Mouse (Mus musculus): ENCODE results near the gene Ptprd. TPM values are rescaled to one million over a fixed set of nuclear protein-coding genes. Genes with fewer than 3 reads are reported as not detected.

The Ptprd gene
- polyA plus RNA-seq, 1 experiment from 2014 or later, result 5.6 TPM

DNA sequence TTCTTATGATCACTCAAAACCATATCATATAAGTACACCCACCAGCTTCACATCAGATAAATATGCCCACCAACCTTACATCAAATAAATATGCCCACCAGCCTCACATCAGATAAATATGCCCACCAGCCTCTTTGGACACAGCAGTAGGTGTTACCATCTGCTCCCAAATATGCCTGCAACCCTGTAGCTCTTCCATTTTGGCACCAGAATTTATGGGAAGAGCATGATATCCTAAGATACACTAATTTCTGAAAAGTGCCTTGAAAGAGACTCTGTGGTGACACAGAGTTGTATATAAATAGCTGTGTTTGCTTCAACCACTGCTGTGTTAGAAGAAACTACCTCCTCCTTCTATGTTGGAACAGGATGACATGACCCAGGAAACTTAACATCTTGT, 1538.5 kb downstream of the Ptprd start:
- DNase-seq (ENCODE audit: low spot score) (no peak), ATAC-seq (ENCODE audit: low FRiP score, low TSS enrichment) (no peak)
- TF ChIP-seq EP300 (optimal IDR thresholded peaks at IDR 0.05) (no peak), CTCF (IDR thresholded peaks at IDR 0.05; ENCODE audit: low read depth) (no peak)
- Histone ChIP-seq H3K4me2 (replicated peaks; ENCODE audit: low read depth) (no peak overlapping the region), H3K4me3 (ENCODE audit: low read depth, low read length) (no peak overlapping the region), H3K27me3 (ENCODE audit: control insufficient read depth, insufficient read depth, low read length) (no peaks in the 10 kb centered on the region), H3K9ac (ENCODE audit: low read length) (no peak overlapping the region), H3K4me1 (replicated peaks; ENCODE audit: control insufficient read depth, insufficient read depth) (no peaks in the 10 kb centered on the region), H3K36me3 (ENCODE audit: control insufficient read depth, insufficient read depth, low read length) (no peaks in the 10 kb centered on the region), H3K27ac (replicated peaks) (no peak overlapping the region), H3K9me3 (ENCODE audit: control insufficient read depth, low read length) (no peaks in the 10 kb centered on the region)

DNA sequence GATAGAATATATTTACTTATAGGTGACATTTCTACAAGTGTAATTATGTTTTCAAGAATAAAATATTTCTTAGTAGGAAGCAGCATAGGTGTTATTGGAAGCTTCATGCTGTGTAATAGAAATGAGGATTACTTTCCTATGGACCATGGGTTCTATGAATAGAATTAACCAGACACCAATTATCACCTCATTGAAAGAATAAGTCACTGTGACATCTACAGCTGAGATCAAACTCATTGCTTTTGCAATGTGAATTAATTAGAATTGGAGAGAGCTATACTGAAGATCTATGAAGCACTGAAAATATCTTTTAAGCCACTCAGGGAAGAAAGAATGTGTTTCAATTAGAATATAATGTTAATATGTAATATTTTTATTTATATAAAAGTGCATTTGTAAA, 1539.1 kb downstream of the Ptprd start:
- H3K9ac ChIP-seq (ENCODE audit: low read length), result no peak overlapping the region
- DNase-seq (ENCODE audit: low spot score) (no peak), ATAC-seq (ENCODE audit: low FRiP score, low TSS enrichment) (no peak)
- H3K4me3 ChIP-seq (ENCODE audit: low read depth, low read length), result no peak overlapping the region
- TF ChIP-seq EP300 (optimal IDR thresholded peaks at IDR 0.05), result no peak
- TF ChIP-seq CTCF (IDR thresholded peaks at IDR 0.05; ENCODE audit: low read depth), result no peak
- no peak overlapping the region for H3K27ac ChIP-seq (replicated peaks)
- no peaks in the 10 kb centered on the region for H3K27me3 ChIP-seq (ENCODE audit: control insufficient read depth, insufficient read depth, low read length)
- no peak overlapping the region for H3K4me2 ChIP-seq (replicated peaks; ENCODE audit: low read depth)
- H3K9me3 ChIP-seq (ENCODE audit: control insufficient read depth, low read length), result no peaks in the 10 kb centered on the region
- no peaks in the 10 kb centered on the region for H3K36me3 ChIP-seq (ENCODE audit: control insufficient read depth, insufficient read depth, low read length)
- no peaks in the 10 kb centered on the region for H3K4me1 ChIP-seq (replicated peaks; ENCODE audit: control insufficient read depth, insufficient read depth)

DNA sequence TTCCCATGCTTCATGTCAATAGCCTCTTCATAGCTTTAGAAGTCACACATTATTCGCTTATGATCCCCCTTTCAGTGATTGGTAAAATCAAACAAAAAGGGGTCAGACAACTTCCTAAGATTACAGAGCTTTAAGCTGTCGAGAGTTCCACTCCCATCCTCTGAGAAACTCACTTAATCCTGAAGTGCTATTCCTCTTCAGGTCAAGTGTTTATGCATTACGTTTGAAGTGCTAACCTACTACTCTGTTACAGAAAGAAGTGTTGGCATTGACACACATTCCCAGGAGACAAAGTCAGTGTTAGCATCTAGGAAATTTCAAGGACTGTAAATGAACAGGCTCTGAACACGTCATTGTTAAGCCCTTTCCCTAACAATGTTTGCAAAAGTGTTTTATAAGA, 1550.0 kb downstream of the Ptprd start:
- H3K27me3 ChIP-seq (ENCODE audit: control insufficient read depth, insufficient read depth, low read length), result no peaks in the 10 kb centered on the region
- H3K36me3 ChIP-seq (ENCODE audit: control insufficient read depth, insufficient read depth, low read length), result no peaks in the 10 kb centered on the region
- no peak overlapping the region for H3K4me3 ChIP-seq (ENCODE audit: low read depth, low read length)
- no peak overlapping the region for H3K4me2 ChIP-seq (replicated peaks; ENCODE audit: low read depth)
- no peaks in the 10 kb centered on the region for H3K4me1 ChIP-seq (replicated peaks; ENCODE audit: control insufficient read depth, insufficient read depth)
- ATAC-seq (ENCODE audit: low FRiP score, low TSS enrichment) (no peak), DNase-seq (ENCODE audit: low spot score) (no peak)
- no peak overlapping the region for H3K27ac ChIP-seq (replicated peaks)
- no peaks in the 10 kb centered on the region for H3K9me3 ChIP-seq (ENCODE audit: control insufficient read depth, low read length)
- H3K9ac ChIP-seq (ENCODE audit: low read length), result no peak overlapping the region
- TF ChIP-seq CTCF (IDR thresholded peaks at IDR 0.05; ENCODE audit: low read depth), result no peak
- TF ChIP-seq EP300 (optimal IDR thresholded peaks at IDR 0.05), result no peak
- 26% methylated on average over 4 of the region's 4 CpGs for WGBS

DNA sequence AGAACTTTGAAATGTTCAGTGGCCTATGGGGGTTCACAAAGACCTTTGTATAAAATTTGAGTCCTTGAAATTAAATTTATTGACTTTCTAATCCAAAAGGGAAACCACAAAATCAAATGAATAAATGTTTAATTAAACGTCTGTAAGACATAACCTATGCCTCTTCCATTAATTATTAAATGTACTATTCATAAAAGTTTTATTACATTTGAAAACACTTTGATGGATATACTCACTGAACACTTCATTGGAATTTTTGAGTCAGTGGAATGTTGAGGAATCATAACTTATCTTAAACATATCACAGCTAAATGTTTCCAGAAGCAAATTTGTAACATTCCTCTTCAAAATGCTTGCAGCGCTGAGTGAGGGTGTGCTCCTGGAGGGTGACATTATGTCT, 1551.6 kb downstream of the Ptprd start:
- no peak overlapping the region for H3K27ac ChIP-seq (replicated peaks)
- WGBS, result 45% methylated on average over 2 of the region's 2 CpGs
- no peak overlapping the region for H3K4me3 ChIP-seq (ENCODE audit: low read depth, low read length)
- no peak overlapping the region for H3K4me2 ChIP-seq (replicated peaks; ENCODE audit: low read depth)
- DNase-seq (ENCODE audit: low spot score), result no peak
- no peaks in the 10 kb centered on the region for H3K9me3 ChIP-seq (ENCODE audit: control insufficient read depth, low read length)
- H3K27me3 ChIP-seq (ENCODE audit: control insufficient read depth, insufficient read depth, low read length), result no peaks in the 10 kb centered on the region
- H3K36me3 ChIP-seq (ENCODE audit: control insufficient read depth, insufficient read depth, low read length), result no peaks in the 10 kb centered on the region
- no peak for ATAC-seq (ENCODE audit: low FRiP score, low TSS enrichment)
- H3K4me1 ChIP-seq (replicated peaks; ENCODE audit: control insufficient read depth, insufficient read depth), result no peaks in the 10 kb centered on the region
- TF ChIP-seq CTCF (IDR thresholded peaks at IDR 0.05; ENCODE audit: low read depth) (no peak), EP300 (optimal IDR thresholded peaks at IDR 0.05) (no peak)
- no peak overlapping the region for H3K9ac ChIP-seq (ENCODE audit: low read length)

DNA sequence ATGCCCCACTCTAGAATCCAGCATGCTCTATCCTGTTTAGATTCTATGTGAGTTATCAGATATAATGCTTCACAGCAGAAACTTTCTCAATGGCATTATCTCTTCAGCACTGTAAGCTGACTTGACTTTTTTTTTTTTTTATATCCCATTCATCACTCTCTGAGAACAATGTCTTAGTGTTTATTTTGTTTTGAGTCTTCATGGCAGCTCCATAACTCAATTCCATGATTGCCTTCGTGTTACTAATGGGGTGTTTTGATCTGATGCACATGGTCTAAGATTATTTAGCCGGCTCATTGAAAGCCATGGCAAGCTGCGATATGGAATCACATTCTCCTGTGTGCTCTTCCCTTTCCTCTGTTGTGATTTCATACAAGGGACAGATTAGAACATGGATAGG, 1555.0 kb downstream of the Ptprd start:
- Histone ChIP-seq H3K9ac (ENCODE audit: low read length) (no peak overlapping the region), H3K4me3 (ENCODE audit: low read depth, low read length) (no peak overlapping the region), H3K9me3 (ENCODE audit: control insufficient read depth, low read length) (no peaks in the 10 kb centered on the region), H3K4me2 (replicated peaks; ENCODE audit: low read depth) (no peak overlapping the region), H3K27ac (replicated peaks) (no peak overlapping the region), H3K4me1 (replicated peaks; ENCODE audit: control insufficient read depth, insufficient read depth) (no peaks in the 10 kb centered on the region), H3K36me3 (ENCODE audit: control insufficient read depth, insufficient read depth, low read length) (no peaks in the 10 kb centered on the region), H3K27me3 (ENCODE audit: control insufficient read depth, insufficient read depth, low read length) (no peaks in the 10 kb centered on the region)
- WGBS, result 50% methylated on average over 3 of the region's 3 CpGs
- TF ChIP-seq CTCF (IDR thresholded peaks at IDR 0.05; ENCODE audit: low read depth), result no peak
- TF ChIP-seq EP300 (optimal IDR thresholded peaks at IDR 0.05), result no peak
- DNase-seq (ENCODE audit: low spot score) (no peak), ATAC-seq (ENCODE audit: low FRiP score, low TSS enrichment) (no peak)

DNA sequence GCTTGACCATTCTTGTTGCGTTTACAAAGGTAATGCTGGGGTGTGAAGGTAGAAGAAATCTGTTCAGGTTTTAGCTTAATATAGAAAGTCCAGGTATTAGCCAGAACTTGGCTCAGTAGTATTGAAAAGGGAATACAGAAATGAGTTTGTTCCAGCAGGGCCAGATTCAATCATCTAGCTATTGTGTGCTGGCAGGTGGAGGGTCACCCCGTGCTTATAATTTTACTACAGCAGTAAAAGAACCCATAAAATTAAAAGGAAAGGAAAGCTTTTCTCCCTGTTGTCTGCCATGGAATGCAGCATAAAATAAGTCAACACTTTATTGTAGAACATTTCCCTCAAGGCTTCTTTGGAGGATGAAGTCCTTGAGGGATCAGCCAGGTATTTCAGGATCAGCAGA, 1558.8 kb downstream of the Ptprd start:
- TF ChIP-seq EP300 (optimal IDR thresholded peaks at IDR 0.05), result no peak
- no peak for TF ChIP-seq CTCF (IDR thresholded peaks at IDR 0.05; ENCODE audit: low read depth)
- DNase-seq (ENCODE audit: low spot score), result no peak
- Histone ChIP-seq H3K4me2 (replicated peaks; ENCODE audit: low read depth) (no peak overlapping the region), H3K27ac (replicated peaks) (no peak overlapping the region), H3K27me3 (ENCODE audit: control insufficient read depth, insufficient read depth, low read length) (no peaks in the 10 kb centered on the region), H3K4me1 (replicated peaks; ENCODE audit: control insufficient read depth, insufficient read depth) (no peaks in the 10 kb centered on the region), H3K9ac (ENCODE audit: low read length) (no peak overlapping the region), H3K4me3 (ENCODE audit: low read depth, low read length) (no peak overlapping the region), H3K9me3 (ENCODE audit: control insufficient read depth, low read length) (no peaks in the 10 kb centered on the region), H3K36me3 (ENCODE audit: control insufficient read depth, insufficient read depth, low read length) (no peaks in the 10 kb centered on the region)
- ATAC-seq (ENCODE audit: low FRiP score, low TSS enrichment), result no peak
- WGBS, result 89% methylated on average over 2 of the region's 2 CpGs

Measured in stomach, postnatal 0 days (tissue).